Comparison of ENCODE assay signal across 22 mouse cellular contexts in the genomic region with DNA sequence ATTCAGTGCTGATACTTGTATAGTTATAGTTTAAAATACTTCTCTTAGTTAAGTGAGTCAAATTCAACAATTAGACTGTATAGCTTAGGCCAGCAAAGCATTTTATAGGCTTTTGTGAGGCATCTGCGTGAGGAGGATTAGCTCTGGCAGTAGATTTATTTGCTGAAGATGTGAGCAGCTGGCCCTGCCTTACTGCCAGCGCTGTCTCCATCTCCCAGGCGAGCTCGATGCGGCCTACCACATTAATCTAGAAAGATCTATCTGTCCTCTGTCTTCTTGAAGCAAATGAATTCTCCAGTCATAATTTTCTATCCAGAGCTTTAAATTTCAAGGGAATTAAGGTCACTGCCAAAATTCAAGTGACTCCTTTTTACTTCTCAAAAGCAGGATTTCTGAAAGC.
DNase-seq lines count a peak whose midpoint lies in the region; ATAC-seq and TF ChIP-seq lines count a peak whose summit lies in the region.
"Had no signal": no experiment of that assay in that cellular context is flagged by ENCODE, and none has a peak within 500 bp of the region (broad histone marks: within the 10 kb centered on the region; RNA-seq: fewer than 3 reads in every experiment).

No protein-coding gene starts in this region.

- H3K36me3 ChIP-seq in limb, embryonic 11.5 days (ENCODE audit: control insufficient read depth, insufficient read depth, low read length) = no peaks in the 10 kb centered on the region
- H3K36me3 ChIP-seq in limb, embryonic 10.5 days = no peaks in the 10 kb centered on the region
- H3K36me3 ChIP-seq in stomach, embryonic 15.5 days = no peaks in the 10 kb centered on the region
- no peaks in the 10 kb centered on the region for H3K36me3 ChIP-seq in stomach, postnatal 0 days (ENCODE audit: control insufficient read depth, insufficient read depth, low read length)
- no peaks in the 10 kb centered on the region for H3K36me3 ChIP-seq in intestine, embryonic 16.5 days (ENCODE audit: control insufficient read depth, insufficient read depth, low read length)
- H3K36me3 ChIP-seq: forebrain, embryonic 10.5 days; hindbrain, embryonic 10.5 days had no signal

- H3K4me2 ChIP-seq in limb, embryonic 11.5 days (ENCODE audit: low read depth, severe bottlenecking) = no peak overlapping the region
- no peak overlapping the region for H3K4me2 ChIP-seq in stomach, embryonic 15.5 days
- no peak overlapping the region for H3K4me2 ChIP-seq in stomach, postnatal 0 days (replicated peaks; ENCODE audit: low read depth)
- no peak overlapping the region for H3K4me2 ChIP-seq in intestine, embryonic 16.5 days (ENCODE audit: low read depth, low read length)
- H3K4me2 ChIP-seq: forebrain, embryonic 13.5 days; heart, embryonic 11.5 days had no signal

- no peak overlapping the region for H3K4me3 ChIP-seq in limb, embryonic 11.5 days (ENCODE audit: low read depth, low read length)
- no peak overlapping the region for H3K4me3 ChIP-seq in limb, embryonic 10.5 days
- no peak overlapping the region for H3K4me3 ChIP-seq in stomach, embryonic 15.5 days (replicated peaks)
- H3K4me3 ChIP-seq in stomach, postnatal 0 days (ENCODE audit: low read depth, low read length) = no peak overlapping the region
- no peak overlapping the region for H3K4me3 ChIP-seq in intestine, embryonic 16.5 days (ENCODE audit: low read length)
- H3K4me3 ChIP-seq: forebrain, embryonic 10.5 days; forebrain, embryonic 13.5 days; hindbrain, embryonic 10.5 days had no signal

- H3K27ac ChIP-seq in limb, embryonic 11.5 days (replicated peaks; ENCODE audit: low read depth, low read length) = no peak overlapping the region
- no peak overlapping the region for H3K27ac ChIP-seq in limb, embryonic 10.5 days
- H3K27ac ChIP-seq in stomach, embryonic 15.5 days = 0 out of 2 replicates have a peak overlapping the region, but pooled peaks have one; percentile 1
- H3K27ac ChIP-seq in stomach, postnatal 0 days (replicated peaks) = no peak overlapping the region
- no peak overlapping the region for H3K27ac ChIP-seq in intestine, embryonic 16.5 days (ENCODE audit: low read length)
- H3K27ac ChIP-seq: forebrain, embryonic 10.5 days; forebrain, embryonic 13.5 days; hindbrain, embryonic 10.5 days; hindbrain, postnatal 0 days had no signal

- no peaks in the 10 kb centered on the region for H3K4me1 ChIP-seq in limb, embryonic 11.5 days (ENCODE audit: control insufficient read depth, insufficient read depth, low read length)
- no peaks in the 10 kb centered on the region for H3K4me1 ChIP-seq in limb, embryonic 10.5 days
- H3K4me1 ChIP-seq in stomach, embryonic 15.5 days = no peaks in the 10 kb centered on the region
- no peaks in the 10 kb centered on the region for H3K4me1 ChIP-seq in stomach, postnatal 0 days (replicated peaks; ENCODE audit: control insufficient read depth, insufficient read depth)
- H3K4me1 ChIP-seq in intestine, embryonic 16.5 days (ENCODE audit: control insufficient read depth, insufficient read depth, low read length) = no peaks in the 10 kb centered on the region
- H3K4me1 ChIP-seq: forebrain, embryonic 10.5 days had no signal

- peak; percentile 71 for DNase-seq in heart, adult 11 months
- DNase-seq in heart, postnatal 4 days = no peak
- peak; percentile 18 for DNase-seq in limb, embryonic 11.5 days (ENCODE audit: low spot score)
- DNase-seq in limb, embryonic 10.5 days (ENCODE audit: low spot score) = no peak
- no peak for DNase-seq in stomach, postnatal 0 days (ENCODE audit: low spot score)
- DNase-seq in layer of hippocampus, postnatal 36 days = no peak
- DNase-seq: adrenal gland, adult 8-10 months; adrenal gland, postnatal 25 days; cerebellum, adult 18-20 months; cerebellum, adult 9-10 months; cerebellum, postnatal 14 days; gastrocnemius, postnatal 10 days; gastrocnemius, postnatal 36 days had no signal

- no peak for ATAC-seq in limb, embryonic 11.5 days (ENCODE audit: insufficient number of reproducible peaks, low FRiP score, low TSS enrichment, low read depth)
- no peak for ATAC-seq in stomach, embryonic 15.5 days (ENCODE audit: insufficient read depth, low FRiP score, low read depth)
- no peak for ATAC-seq in stomach, postnatal 0 days (ENCODE audit: low FRiP score, low TSS enrichment)
- ATAC-seq in intestine, embryonic 16.5 days = no peak
- ATAC-seq: activated CD4-positive, CD25-positive, alpha-beta regulatory T cell, adult 4 months; forebrain, embryonic 13.5 days; forebrain, embryonic 16.5 days; hindbrain, postnatal 0 days had no signal

- WGBS in limb, embryonic 11.5 days = 66% methylated on average over 5 of the region's 5 CpGs
- WGBS in limb, embryonic 10.5 days = 79% methylated on average over 5 of the region's 5 CpGs
- WGBS in stomach, embryonic 15.5 days = 50% methylated on average over 5 of the region's 5 CpGs
- WGBS in stomach, postnatal 0 days = 41% methylated on average over 5 of the region's 5 CpGs
- 52% methylated on average over 5 of the region's 5 CpGs for WGBS in intestine, embryonic 16.5 days

- no peaks in the 10 kb centered on the region for H3K9me3 ChIP-seq in limb, embryonic 11.5 days (ENCODE audit: control insufficient read depth, low read length)
- no peaks in the 10 kb centered on the region for H3K9me3 ChIP-seq in limb, embryonic 10.5 days (replicated peaks)
- no peaks in the 10 kb centered on the region for H3K9me3 ChIP-seq in stomach, embryonic 15.5 days
- H3K9me3 ChIP-seq in stomach, postnatal 0 days (ENCODE audit: control insufficient read depth, low read length) = no peaks in the 10 kb centered on the region
- no peaks in the 10 kb centered on the region for H3K9me3 ChIP-seq in intestine, embryonic 16.5 days (ENCODE audit: control insufficient read depth, low read length)
- H3K9me3 ChIP-seq: forebrain, embryonic 10.5 days; forebrain, embryonic 13.5 days; hindbrain, embryonic 10.5 days had no signal

- TF ChIP-seq CTCF in stomach, postnatal 0 days (IDR thresholded peaks at IDR 0.05; ENCODE audit: low read depth) = no peak

- no peak overlapping the region for H3K9ac ChIP-seq in limb, embryonic 11.5 days (ENCODE audit: low read length)
- H3K9ac ChIP-seq in stomach, embryonic 15.5 days = no peak overlapping the region
- H3K9ac ChIP-seq in stomach, postnatal 0 days (ENCODE audit: low read length) = no peak overlapping the region
- H3K9ac ChIP-seq in intestine, embryonic 16.5 days (ENCODE audit: low read depth, low read length) = no peak overlapping the region
- H3K9ac ChIP-seq: forebrain, embryonic 13.5 days had no signal

- no peaks in the 10 kb centered on the region for H3K27me3 ChIP-seq in limb, embryonic 11.5 days (ENCODE audit: control insufficient read depth, insufficient read depth, low read length)
- H3K27me3 ChIP-seq in limb, embryonic 10.5 days (ENCODE audit: low read depth, poor library complexity, severe bottlenecking) = no peaks in the 10 kb centered on the region
- no peaks in the 10 kb centered on the region for H3K27me3 ChIP-seq in stomach, embryonic 15.5 days (replicated peaks)
- H3K27me3 ChIP-seq in stomach, postnatal 0 days (ENCODE audit: control insufficient read depth, insufficient read depth, low read length) = no peaks in the 10 kb centered on the region
- H3K27me3 ChIP-seq in intestine, embryonic 16.5 days (replicated peaks; ENCODE audit: control insufficient read depth, insufficient read depth, low read length) = no peaks in the 10 kb centered on the region
- H3K27me3 ChIP-seq: forebrain, embryonic 13.5 days had no signal

- TF ChIP-seq EP300 in stomach, postnatal 0 days (optimal IDR thresholded peaks at IDR 0.05) = no peak

Comparison
In these comparisons a context has a peak if more than half of its experiments do, and no peak if none do; other contexts are left out.
1. DNase-seq: peak in heart, adult 11 months (single experiment) and limb, embryonic 11.5 days (single experiment); none in heart, postnatal 4 days (single experiment), limb, embryonic 10.5 days (single experiment), stomach, postnatal 0 days (single experiment) and layer of hippocampus, postnatal 36 days (0 of 2).